Mouse (Mus musculus) stomach, embryonic 16.5 days (tissue): ENCODE results near the gene Aifm2. TPM values are rescaled to one million over a fixed set of nuclear protein-coding genes. Genes with fewer than 3 reads are reported as not detected.
A peak's percentile ranks its signal among the peaks of the same experiment; 100 is the strongest.

Source experiments
- ATAC-seq: fragments of 200-750 bp; cut with Nextera tagmentation; 2 replicates; pipeline ENCODE4 v1.8.0; 2017; ENCODE audit warnings: moderate number of reproducible peaks, moderate TSS enrichment; ENCODE audit not compliant: insufficient read depth, low FRiP score
- H3K27ac ChIP-seq: fragments of 300-500 bp; sonication (generic); 2 replicates; pipeline ENCODE4 v1.5.1; 2014; ENCODE audit warnings: low read length
- H3K27me3 ChIP-seq: fragments of 300-500 bp; sonication (generic); 2 replicates; pipeline ENCODE4 v1.6.1; 2014; ENCODE audit warnings: low read length, control low read depth, mixed read lengths; ENCODE audit not compliant: control insufficient read depth, insufficient read depth
- H3K36me3 ChIP-seq: fragments of 300-500 bp; sonication (generic); 2 replicates; pipeline ENCODE4 v1.6.1; 2014; ENCODE audit warnings: low read length; ENCODE audit not compliant: control insufficient read depth, insufficient read depth
- H3K4me1 ChIP-seq: fragments of 300-500 bp; sonication (generic); 2 replicates; pipeline ENCODE4 v1.6.1; 2014; ENCODE audit warnings: low read length, control low read depth, mixed read lengths; ENCODE audit not compliant: control insufficient read depth, insufficient read depth
- H3K4me2 ChIP-seq: fragments of 300-500 bp; sonication (generic); 2 replicates; pipeline ENCODE4 v1.6.1; 2014; ENCODE audit warnings: low read depth, low read length, mixed read lengths
- H3K4me3 ChIP-seq: fragments of 300-500 bp; sonication (generic); replicated peaks from 2 replicates; pipeline ENCODE4 v1.5.1; 2014; ENCODE audit warnings: mild to moderate bottlenecking, low read length
- H3K9ac ChIP-seq: fragments of 300-500 bp; sonication (generic); 2 replicates; pipeline ENCODE4 v1.6.1; 2014; ENCODE audit warnings: low read length
- H3K9me3 ChIP-seq: fragments of 300-500 bp; sonication (generic); replicated peaks from 2 replicates; pipeline ENCODE4 v1.6.1; 2016; ENCODE audit warnings: low read length, control low read depth; ENCODE audit not compliant: control insufficient read depth
- WGBS: fragments of 180-500 bp; shearing (Covaris S2); extraction: QIAGEN DNeasy Blood & Tissue Kit; methylation state at CpG from one replicate; pipeline ENCODE4 v1.1.7; 2014; 5-methylcytosine and 5-hydroxymethylcytosine counted together
- polyA plus RNA-seq: library from polyadenylated mRNA; unstranded; fragments of >200 nt; fragmentation: Nextera tagmentation; extraction: Ambion mirVana; gene quantifications from 2 replicates; pipeline ENCODE4 v1.2.1, GENCODE M21; 2015

Aifm2 gene
- polyA plus RNA-seq, 1 experiment from 2014 or later, result 16.0 TPM

- WGBS, result 74% methylated on average over 4 of the region's 4 CpGs
- H3K27me3 ChIP-seq, result no peaks in the 10 kb centered on the region
- H3K4me2 ChIP-seq, result no peak overlapping the region
- no peak overlapping the region for H3K27ac ChIP-seq
- peaks cover 6% of the 10 kb centered on the region; the same call in 1 of the 2 replicates for H3K36me3 ChIP-seq
- H3K4me1 ChIP-seq, result peaks cover 15% of the 10 kb centered on the region
- H3K9ac ChIP-seq, result no peak overlapping the region
- no peak overlapping the region for H3K4me3 ChIP-seq
- no peaks in the 10 kb centered on the region for H3K9me3 ChIP-seq
- no peak for ATAC-seq
These were observed 21.5 kb upstream of the Aifm2 start for GRCm38 (mm10) chr10:61693563-61693962.

- peak within 1 kb of the TSS; percentile 59 for H3K27ac ChIP-seq
- peak within 1 kb of the TSS; percentile 100 for H3K4me2 ChIP-seq
- under 1% methylated on average over 42 of the region's 42 CpGs for WGBS
- peaks cover 2% of the 10 kb centered on the region; the same call in 1 of the 2 replicates for H3K36me3 ChIP-seq
- H3K9me3 ChIP-seq, result no peaks in the 10 kb centered on the region
- peak; percentile 96 for ATAC-seq
- H3K27me3 ChIP-seq, result no peaks in the 10 kb centered on the region
- peaks cover 15% of the 10 kb centered on the region for H3K4me1 ChIP-seq
- peak within 1 kb of the TSS; percentile 89 for H3K4me3 ChIP-seq
- peak within 1 kb of the TSS; percentile 83 for H3K9ac ChIP-seq
These were observed 20.0 kb upstream of the Aifm2 start, which contains the start of gene Tysnd1 for GRCm38 (mm10) chr10:61694870-61695670. TSS of gene Tysnd1 (plus strand) at chr10:61695514.

- peak overlapping the region; percentile 83 for H3K9ac ChIP-seq
- H3K4me1 ChIP-seq, result peaks cover 15% of the 10 kb centered on the region
- no peaks in the 10 kb centered on the region for H3K27me3 ChIP-seq
- H3K9me3 ChIP-seq, result no peaks in the 10 kb centered on the region
- WGBS, result under 1% methylated on average over 111 of the region's 111 CpGs
- 0 out of 2 replicates have a peak overlapping the region, but pooled peaks have one; percentile 30 for H3K27ac ChIP-seq
- H3K36me3 ChIP-seq, result peaks cover 5% of the 10 kb centered on the region; the same call in 1 of the 2 replicates
- peak overlapping the region; percentile 89 for H3K4me3 ChIP-seq
- peak overlapping the region; percentile 100 for H3K4me2 ChIP-seq
- peak; percentile 49 for ATAC-seq
These were observed 19.1 kb upstream of the Aifm2 start for GRCm38 (mm10) chr10:61695703-61696559.

- 9% methylated on average over 19 of the region's 19 CpGs for WGBS
- no peaks in the 10 kb centered on the region for H3K9me3 ChIP-seq
- peak overlapping the region; percentile 100 for H3K4me2 ChIP-seq
- no peaks in the 10 kb centered on the region for H3K27me3 ChIP-seq
- H3K36me3 ChIP-seq, result peaks cover 2% of the 10 kb centered on the region; the same call in 1 of the 2 replicates
- no peak for ATAC-seq
- peak overlapping the region; percentile 83 for H3K9ac ChIP-seq
- H3K27ac ChIP-seq, result no peak overlapping the region
- peak overlapping the region; percentile 89 for H3K4me3 ChIP-seq
- H3K4me1 ChIP-seq, result peaks cover 15% of the 10 kb centered on the region
These were observed 18.6 kb upstream of the Aifm2 start for GRCm38 (mm10) chr10:61696560-61696823.

GRCm38 (mm10) chr10:61697028-61697427 is 18.0 kb upstream of the Aifm2 start:
- Histone ChIP-seq H3K9me3 (no peaks in the 10 kb centered on the region), H3K4me1 (peaks cover 15% of the 10 kb centered on the region), H3K4me2 (peak overlapping the region; percentile 100), H3K27me3 (no peaks in the 10 kb centered on the region), H3K9ac (peak overlapping the region; percentile 83), H3K36me3 (peaks cover 4% of the 10 kb centered on the region; the same call in 1 of the 2 replicates), H3K4me3 (peak overlapping the region; percentile 89), H3K27ac (no peak overlapping the region)
- WGBS, result 74% methylated on average over 2 of the region's 2 CpGs
- ATAC-seq, result no peak

- H3K27ac ChIP-seq, result no peak overlapping the region
- H3K36me3 ChIP-seq, result peaks cover 15% of the 10 kb centered on the region
- no peaks in the 10 kb centered on the region for H3K27me3 ChIP-seq
- 70% methylated on average over 4 of the region's 4 CpGs for WGBS
- 0 out of 2 replicates have a peak, but pooled peaks cover 3% of the 10 kb centered on the region for H3K4me1 ChIP-seq
- H3K4me3 ChIP-seq, result no peak overlapping the region
- ATAC-seq, result no peak
- H3K4me2 ChIP-seq, result no peak overlapping the region
- H3K9ac ChIP-seq, result no peak overlapping the region
- H3K9me3 ChIP-seq, result no peaks in the 10 kb centered on the region
These were observed 10.4 kb upstream of the Aifm2 start for GRCm38 (mm10) chr10:61704663-61705062.

GRCm38 (mm10) chr10:61706412-61707375 is 8.4 kb upstream of the Aifm2 start:
- Histone ChIP-seq H3K9me3 (no peaks in the 10 kb centered on the region), H3K27me3 (no peaks in the 10 kb centered on the region), H3K27ac (no peak overlapping the region), H3K4me1 (0 out of 2 replicates have a peak, but pooled peaks cover 3% of the 10 kb centered on the region), H3K9ac (no peak overlapping the region), H3K4me2 (no peak overlapping the region), H3K36me3 (peaks cover 13% of the 10 kb centered on the region), H3K4me3 (no peak overlapping the region)
- 70% methylated on average over 6 of the region's 6 CpGs for WGBS
- no peak; the same call in 1 of the 2 replicates for ATAC-seq

- H3K9ac ChIP-seq, result no peak overlapping the region
- H3K36me3 ChIP-seq, result no peaks in the 10 kb centered on the region
- H3K9me3 ChIP-seq, result no peaks in the 10 kb centered on the region
- H3K4me1 ChIP-seq, result peaks cover 11% of the 10 kb centered on the region
- H3K4me2 ChIP-seq, result no peak overlapping the region
- 64% methylated on average over 3 of the region's 3 CpGs for WGBS
- H3K4me3 ChIP-seq, result no peak overlapping the region
- H3K27ac ChIP-seq, result no peak overlapping the region
- no peak for ATAC-seq
- H3K27me3 ChIP-seq, result no peaks in the 10 kb centered on the region
These were observed 1.5 kb upstream of the Aifm2 start for GRCm38 (mm10) chr10:61713601-61714000.
